Mouse (Mus musculus) urinary bladder, postnatal 0 days (tissue): Measurements from ENCODE around the gene Zfp442. TPM values are rescaled to one million over a fixed set of nuclear protein-coding genes. Genes with fewer than 3 reads are reported as not detected.

Experiments used
- polyA plus RNA-seq: library from polyadenylated mRNA; unstranded; fragments of >200 nt; fragmentation: Nextera tagmentation; extraction: Ambion mirVana; gene quantifications from 2 replicates; pipeline ENCODE4 v1.2.1, GENCODE M21; 2015

Gene Zfp442
- polyA plus RNA-seq, result 2.7 and 2.9 TPM in 2 replicates

GRCm38 (mm10) chr2:150451180-150451919, at the start of gene Zfp442:
Zfp442 (minus strand) TSS chr2:150451486.

GRCm38 (mm10) chr2:150484939-150485778, 33.9 kb upstream of the Zfp442 start, which contains the start of gene Zfp345:
Zfp345 (minus strand) TSS chr2:150485091.

GRCm38 (mm10) chr2:150362113-150362877, 89.0 kb downstream of the Zfp442 start, which contains the start of gene 3300002I08Rik:
3300002I08Rik (minus strand) TSS chr2:150362765.

Other genes with a start within 250 kb of the Zfp442 start
- gene Zfp937, start 233.4 kb downstream of the Zfp442 start, polyA plus RNA-seq, result 3.9 and 4.0 TPM in 2 replicates
- 1.8 and 2.7 TPM in 2 replicates for gene Gm21994, start 195.9 kb downstream of the Zfp442 start, polyA plus RNA-seq
- gene Gm14124, start 194.0 kb downstream of the Zfp442 start, polyA plus RNA-seq, result not detected in 2 replicates
- gene Gm10130, start 127.8 kb downstream of the Zfp442 start, polyA plus RNA-seq, result 1.6 and 2.4 TPM in 2 replicates
- gene 3300002I08Rik, start 88.7 kb downstream of the Zfp442 start, polyA plus RNA-seq, result 3.4 and 3.6 TPM in 2 replicates
- gene Zfp345, start 33.6 kb upstream of the Zfp442 start, polyA plus RNA-seq, result 0.06 and 0.08 TPM in 2 replicates
- gene Cst7, start 118.9 kb upstream of the Zfp442 start, polyA plus RNA-seq, result 0.25 and 0.27 TPM in 2 replicates
- gene Apmap, start 157.1 kb upstream of the Zfp442 start, polyA plus RNA-seq, result 28.1 TPM in 2 replicates
- gene Acss1, start 217.0 kb upstream of the Zfp442 start, polyA plus RNA-seq, result 6.2 and 6.3 TPM in 2 replicates
- gene Vsx1, start 237.9 kb upstream of the Zfp442 start, polyA plus RNA-seq, result not detected in 2 replicates